Mouse (Mus musculus): ENCODE results near the gene Nrros. TPM values are rescaled to one million over a fixed set of nuclear protein-coding genes. Genes with fewer than 3 reads are reported as not detected.
"Not testable (repeated sequence)": the region's sequence is repeated elsewhere in the genome, so short reads cannot be mapped to it uniquely, and the experiment has no call there.

Gene Nrros
- polyA plus RNA-seq, 1 experiment, result 9.0 TPM

DNA sequence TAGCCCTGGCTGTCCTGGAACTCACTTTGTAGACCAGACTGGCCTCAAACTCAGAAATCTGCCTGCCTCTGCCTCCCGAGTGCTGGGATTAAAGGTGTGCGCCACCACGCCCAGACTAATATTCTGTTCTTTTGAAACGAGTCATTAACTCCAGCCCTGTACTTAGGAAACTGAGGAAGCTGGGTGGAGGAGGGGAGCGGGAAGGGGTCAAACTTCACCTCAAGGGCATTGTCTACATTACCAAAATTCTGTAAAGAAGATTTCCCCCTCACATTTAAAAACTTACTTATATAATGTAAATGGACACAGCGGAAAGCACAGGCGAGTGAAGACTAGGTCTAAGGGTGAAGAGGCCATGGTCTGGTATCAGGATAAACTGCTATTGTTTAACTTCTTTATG lies 41.4 kb downstream of the Nrros start:
- WGBS, result 81% methylated on average over 7 of the region's 7 CpGs

DNA sequence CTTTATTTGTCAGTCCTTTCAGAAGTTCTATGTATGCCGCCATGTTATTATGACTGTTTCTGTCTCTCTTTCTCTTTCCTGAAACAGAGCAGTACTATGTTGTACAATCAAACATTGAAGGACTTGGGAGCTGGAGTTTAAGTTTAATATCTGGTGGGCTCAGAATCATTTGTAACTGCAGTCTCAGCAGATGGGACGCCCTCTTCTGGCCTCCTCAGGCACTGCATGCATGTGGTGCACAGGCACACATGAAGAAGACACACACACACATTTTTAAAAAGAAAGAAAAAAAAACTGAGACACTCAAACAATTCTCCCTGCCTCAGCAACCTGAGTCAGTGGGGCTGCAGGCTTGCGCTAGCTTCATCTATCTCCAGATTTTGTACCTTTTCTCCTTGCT lies 44.9 kb downstream of the Nrros start:
- 83% methylated on average over 3 of the region's 3 CpGs for WGBS
- no peak for DNase-seq (ENCODE audit: low read depth, low spot score)

More for the DNA sequence above, 41.4 kb downstream of the Nrros start:
- no peak for DNase-seq (ENCODE audit: low read depth, low spot score)

DNA sequence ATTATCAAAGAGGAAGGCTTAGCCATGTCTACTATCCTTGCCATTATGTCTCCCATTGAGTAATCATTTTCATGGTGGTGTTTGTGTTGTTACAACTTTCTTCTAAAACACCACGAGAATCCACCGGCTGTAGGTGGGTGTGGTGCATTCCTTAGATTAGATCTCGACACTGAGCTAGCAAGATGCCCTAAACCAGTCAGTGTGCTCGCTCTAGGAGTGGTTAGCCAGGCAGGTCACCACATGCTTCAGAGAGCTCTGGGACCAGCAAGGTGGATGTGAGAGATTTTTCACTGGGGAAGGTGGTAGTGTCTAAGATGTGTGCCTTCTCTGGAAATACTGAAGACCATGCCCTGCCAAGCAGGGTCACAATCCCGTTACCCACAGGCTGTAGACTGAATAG lies 49.2 kb downstream of the Nrros start:
- 23% methylated on average over 5 of the region's 5 CpGs for WGBS
- DNase-seq (ENCODE audit: low read depth, low spot score), result no peak

DNA sequence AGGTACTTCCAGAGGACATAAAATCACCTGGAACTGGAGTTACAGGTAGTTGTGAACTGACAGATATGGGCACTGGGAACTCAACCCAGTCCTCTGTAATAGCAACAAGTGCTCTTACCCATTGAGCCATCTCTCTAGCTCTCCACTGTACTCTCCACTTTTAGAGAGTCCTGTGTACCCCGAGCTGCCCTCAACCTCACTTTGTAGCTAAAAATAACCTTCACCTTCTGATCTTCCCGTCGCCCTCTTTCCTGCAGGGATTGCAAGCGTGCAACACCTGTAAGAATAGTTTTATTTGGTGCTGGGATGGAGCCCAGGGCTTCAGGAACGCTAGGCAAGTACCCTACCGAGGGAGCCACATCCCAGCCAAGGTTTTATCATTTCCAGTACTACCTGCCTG lies 49.6 kb downstream of the Nrros start:
- DNase-seq (ENCODE audit: low read depth, low spot score), result no peak
- WGBS, result 33% methylated on average over 6 of the region's 6 CpGs

DNA sequence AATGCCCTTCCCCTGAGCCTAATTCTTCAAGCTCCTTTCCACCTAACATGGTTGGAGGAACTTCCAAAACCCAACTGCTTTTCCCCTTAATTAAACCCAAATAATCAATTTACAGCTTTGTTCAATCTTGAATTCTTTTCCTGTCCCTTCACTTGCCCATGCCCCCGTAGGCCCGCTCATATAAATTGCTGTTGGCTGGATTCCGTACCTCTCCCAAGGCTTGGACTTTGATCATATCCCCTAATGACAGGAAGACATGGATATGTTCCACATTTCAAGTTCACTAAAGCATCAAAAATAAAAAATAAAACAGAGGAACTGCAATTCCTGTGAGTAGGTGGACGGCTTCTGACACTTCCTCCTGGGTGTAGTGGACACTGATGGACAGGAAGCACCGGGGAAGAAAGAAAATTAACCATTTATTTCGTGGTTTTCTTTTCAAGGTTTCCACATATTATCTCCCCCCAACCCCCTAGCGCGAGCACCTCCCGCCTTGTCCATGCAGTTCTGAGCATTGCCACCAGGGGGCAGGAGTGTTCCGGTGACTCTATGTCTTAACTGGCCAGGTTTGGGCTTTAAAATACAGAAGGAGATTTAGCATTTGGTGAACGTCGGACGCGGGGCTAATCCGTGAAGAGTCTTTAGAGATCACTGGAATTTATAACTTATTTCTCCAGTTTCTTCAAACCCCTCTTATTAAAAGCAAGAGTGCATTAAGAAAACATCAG lies 50.3 kb downstream of the Nrros start:
- no peak for DNase-seq (ENCODE audit: low read depth, low spot score)
- WGBS, result 12% methylated on average over 15 of the region's 15 CpGs

DNA sequence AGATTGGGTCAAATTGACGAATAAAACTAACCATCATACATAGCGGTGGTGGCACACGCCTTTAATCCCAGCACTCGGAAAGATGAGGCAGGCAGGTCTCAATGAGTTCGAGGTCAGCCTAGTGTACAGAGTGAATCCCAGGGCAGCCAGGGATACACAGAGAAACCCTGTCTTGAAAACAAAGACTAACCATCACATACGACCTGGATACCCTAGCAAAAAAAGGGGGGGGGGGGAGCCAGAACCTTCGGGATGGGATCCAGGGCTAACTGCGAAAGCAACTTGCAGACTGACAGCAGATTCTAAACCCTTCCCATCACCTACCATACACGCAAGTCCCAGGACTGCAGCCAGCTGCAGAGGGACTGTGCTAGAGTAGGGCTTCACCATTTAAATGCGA lies 51.0 kb downstream of the Nrros start:
- WGBS, result 92% methylated on average over 10 of the region's 10 CpGs

DNA sequence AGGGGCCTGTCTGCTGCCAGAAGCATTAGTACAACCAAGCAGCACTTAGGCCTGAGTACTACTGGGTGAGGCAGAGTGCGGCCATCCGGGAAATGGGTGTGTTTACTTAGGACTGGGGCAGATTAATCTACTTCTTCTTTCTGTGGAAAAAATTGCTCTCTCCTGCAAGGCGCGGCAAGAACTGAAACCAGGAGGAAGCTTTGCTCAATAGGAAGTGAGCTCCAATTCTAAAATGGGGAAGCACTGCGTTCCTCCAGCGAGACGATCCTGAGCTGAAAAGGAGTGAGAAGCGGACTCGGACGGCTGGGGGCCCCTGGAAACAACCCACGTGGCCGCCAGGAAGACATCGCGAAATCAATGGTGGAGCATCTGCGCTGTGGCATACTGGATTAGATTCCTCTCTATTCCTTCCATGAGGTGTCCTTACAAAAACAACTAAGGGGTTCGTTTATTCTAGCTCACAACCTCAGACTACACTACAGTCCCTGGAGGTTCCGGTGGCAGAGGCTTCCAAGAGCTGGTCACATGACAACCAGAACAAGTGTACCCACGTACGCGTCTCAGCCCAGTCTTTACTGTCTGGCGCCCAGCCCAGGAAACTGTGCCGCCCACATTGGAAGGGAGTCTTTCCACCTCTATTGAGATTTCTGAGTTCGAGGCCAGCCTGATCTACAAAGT lies 51.7 kb downstream of the Nrros start:
- DNase-seq (ENCODE audit: low read depth, low spot score), result no peak
- WGBS, result 44% methylated on average over 23 of the region's 23 CpGs

More for the DNA sequence above, 51.0 kb downstream of the Nrros start:
- DNase-seq (ENCODE audit: low read depth, low spot score), result no peak

DNA sequence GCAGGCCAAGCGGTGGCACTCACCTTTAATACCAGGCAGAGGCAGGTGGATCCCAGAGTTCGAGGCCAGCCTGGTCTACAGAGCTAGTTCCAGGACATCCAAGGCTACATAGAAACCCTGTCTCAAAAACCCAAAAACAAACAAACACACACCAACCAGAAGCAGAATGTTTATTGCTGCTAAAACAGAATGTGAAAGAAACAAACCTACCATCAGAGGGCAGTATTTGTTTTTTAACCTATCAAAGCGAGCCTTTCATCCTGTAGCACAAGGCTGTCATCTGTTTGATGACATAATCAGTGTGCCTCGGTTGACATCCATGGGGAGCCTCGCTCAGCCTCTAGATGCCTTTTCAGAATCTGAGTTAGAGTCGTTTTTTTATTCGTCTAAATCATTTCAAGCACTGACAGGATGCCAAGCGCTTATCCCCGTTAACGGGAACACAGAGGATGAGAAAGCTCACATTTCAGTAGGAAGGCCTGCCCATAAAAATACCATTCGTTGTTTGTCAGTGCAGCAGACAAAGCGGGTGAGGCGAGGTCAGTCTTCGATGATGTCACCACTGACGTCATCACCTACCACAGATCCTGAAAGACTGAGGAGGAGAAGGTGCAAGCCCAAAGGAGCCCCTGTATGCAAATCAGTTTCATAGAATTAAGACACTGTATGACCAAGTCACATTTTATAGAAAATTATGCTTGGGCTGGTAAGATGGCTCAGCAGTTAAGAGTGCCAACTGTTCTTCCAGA lies 54.3 kb downstream of the Nrros start:
- 52% methylated on average over 15 of the region's 15 CpGs for WGBS
- DNase-seq (ENCODE audit: low read depth, low spot score), result no peak

DNA sequence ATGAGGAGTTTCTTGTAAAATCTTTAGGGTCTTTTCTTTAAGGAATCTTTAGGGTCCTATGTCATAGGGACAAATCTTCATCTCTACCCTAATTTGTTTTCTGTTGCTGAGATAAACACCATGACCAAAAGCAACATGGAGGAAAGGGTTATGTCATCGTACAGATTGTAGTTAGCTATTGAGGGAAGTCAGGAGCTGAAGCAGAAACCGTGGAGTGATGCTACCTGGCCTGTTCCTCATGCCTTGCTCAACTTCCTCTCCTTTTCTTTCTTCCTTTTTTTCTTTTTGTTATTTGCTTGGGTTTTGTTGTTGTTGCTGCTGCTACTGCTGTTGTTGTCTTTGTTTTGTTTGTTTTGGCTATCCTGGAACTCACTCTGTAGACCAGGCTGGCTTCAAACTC lies 56.8 kb downstream of the Nrros start:
- no peak for DNase-seq (ENCODE audit: low read depth, low spot score)
- 79% methylated on average over 2 of the region's 2 CpGs for WGBS

DNA sequence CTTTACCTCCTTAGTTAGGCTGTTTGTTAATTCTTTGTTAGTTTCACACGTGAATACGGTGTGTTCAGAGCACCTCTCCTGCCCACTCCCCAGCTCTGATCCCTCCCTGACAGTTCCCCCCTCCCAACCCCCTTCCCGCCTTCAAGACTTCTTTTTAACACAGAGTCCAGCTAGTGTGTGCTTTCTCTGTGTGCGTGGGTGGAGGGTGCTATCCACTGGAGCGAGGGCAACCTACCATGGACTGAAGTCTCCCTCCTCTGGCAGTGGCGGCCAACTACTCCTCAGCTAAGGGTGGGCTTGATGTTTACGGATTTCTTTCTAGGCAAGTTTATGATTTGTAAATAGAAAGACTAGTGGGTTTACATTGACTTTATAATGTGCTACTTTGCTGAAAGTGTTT lies 57.2 kb downstream of the Nrros start:
- DNase-seq (ENCODE audit: low read depth, low spot score), result no peak

DNA sequence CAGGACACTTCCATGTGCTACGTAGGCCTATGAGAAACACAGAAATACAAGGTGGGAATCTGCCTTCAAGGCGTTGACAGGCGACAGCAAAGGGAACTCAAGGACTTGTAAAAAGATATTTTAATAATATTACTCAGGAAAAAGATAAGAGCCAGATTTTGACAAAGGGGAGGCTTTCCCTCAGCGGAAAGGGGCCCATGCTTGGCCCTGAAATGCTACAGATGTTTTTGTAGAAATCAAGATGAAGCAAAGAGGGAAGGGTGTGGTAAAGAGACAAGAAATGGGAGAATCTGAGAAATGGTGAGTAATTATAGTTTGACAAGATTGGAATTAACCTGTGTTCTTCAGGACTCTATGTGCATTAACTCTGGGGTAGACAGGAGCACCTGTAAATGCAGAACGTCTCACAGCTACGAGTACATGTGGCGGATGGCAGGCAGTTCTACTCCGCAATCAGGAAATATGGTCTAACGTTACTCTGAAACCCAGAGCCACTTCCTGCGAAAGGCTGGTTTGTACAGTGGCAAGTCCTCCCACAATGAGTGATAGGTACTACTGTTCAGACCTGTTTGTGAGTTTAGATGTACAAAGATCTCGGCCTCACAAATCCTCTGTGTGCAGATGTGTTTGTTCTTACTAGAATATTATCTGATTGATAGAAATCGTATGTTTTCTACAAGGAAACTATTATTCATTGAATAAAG lies 57.9 kb downstream of the Nrros start:
- WGBS, result 78% methylated on average over 12 of the region's 12 CpGs
- no peak for DNase-seq (ENCODE audit: low read depth, low spot score)

More for the DNA sequence above, 57.2 kb downstream of the Nrros start:
- WGBS, result 74% methylated on average over 7 of the region's 7 CpGs

DNA sequence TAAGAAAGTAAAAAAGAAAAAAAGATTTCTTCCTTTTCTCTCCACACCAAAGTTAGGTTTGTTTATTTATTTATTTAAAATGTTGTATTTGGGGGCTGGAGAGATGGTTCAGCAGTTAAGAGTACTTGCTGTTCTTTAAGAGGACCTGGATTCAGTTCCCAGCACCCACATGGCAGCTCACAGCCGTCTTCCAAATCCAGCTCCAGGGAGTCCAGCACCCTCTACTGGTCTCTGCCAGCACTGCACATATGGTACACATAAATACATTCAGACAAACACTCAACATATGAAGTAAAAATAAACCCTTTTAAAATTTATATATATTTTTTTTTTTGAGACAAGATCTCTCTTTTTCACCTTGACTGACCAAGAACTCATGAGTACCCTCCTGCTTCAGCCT lies 59.7 kb downstream of the Nrros start:
- 93% methylated on average over 1 of the region's 1 CpGs for WGBS
- DNase-seq (ENCODE audit: low read depth, low spot score), result no peak

DNA sequence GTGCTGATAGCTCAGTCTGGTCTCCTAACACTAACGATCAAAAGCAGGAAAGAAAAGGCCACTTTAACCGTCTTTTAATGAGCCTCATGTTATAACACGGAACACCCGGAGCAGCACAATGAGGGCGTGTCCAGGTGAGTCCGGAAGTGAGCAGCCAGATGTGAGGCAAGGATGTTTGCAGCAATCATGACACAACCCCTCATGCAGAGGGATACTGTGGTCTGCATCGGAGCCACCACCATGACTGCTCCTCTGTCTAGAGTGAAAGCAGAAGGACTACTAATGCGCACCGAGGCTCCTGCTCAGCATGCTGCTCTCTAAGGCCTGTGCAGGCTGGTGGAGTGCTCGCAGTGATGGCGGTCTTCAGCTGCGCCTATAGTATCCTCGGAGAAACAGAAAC lies 63.1 kb downstream of the Nrros start:
- DNase-seq (ENCODE audit: low read depth, low spot score), result no peak
- WGBS, result 59% methylated on average over 13 of the region's 13 CpGs

DNA sequence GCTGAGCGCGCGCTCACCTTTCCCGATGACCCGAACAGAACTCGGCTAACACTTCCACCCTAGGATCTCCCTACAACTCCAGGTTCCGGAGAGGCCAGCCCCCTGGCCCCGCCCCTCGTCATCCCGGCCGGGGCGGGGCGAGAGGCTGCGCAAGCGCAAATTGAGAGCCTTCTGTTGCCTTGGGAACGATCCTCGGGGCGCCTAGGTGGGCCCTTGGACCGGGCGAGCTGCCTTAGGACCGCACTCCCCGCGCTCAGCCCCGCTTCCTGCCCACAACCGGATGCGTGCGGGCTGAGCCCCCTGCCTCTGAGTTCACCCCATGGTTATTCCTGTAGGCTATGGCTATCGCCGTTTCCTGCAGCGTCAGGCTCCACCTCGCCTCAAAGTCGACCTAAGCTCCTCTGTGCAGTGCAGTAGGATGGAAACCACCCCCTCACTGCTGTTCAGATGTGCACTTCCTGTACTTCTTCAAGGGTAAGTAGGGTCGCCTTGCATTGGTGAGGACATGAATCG lies 65.7 kb downstream of the Nrros start, which contains the start of the genes Pigx and Cep19:
Gene Pigx (minus strand): TSS at position 103 of the 513 bp plus-strand sequence.
Gene Cep19 (plus strand): TSS at position 163 of the 513 bp plus-strand sequence.
- DNase-seq (ENCODE audit: low read depth, low spot score), result peak; percentile 84
- under 1% methylated on average over 34 of the region's 34 CpGs for WGBS

DNA sequence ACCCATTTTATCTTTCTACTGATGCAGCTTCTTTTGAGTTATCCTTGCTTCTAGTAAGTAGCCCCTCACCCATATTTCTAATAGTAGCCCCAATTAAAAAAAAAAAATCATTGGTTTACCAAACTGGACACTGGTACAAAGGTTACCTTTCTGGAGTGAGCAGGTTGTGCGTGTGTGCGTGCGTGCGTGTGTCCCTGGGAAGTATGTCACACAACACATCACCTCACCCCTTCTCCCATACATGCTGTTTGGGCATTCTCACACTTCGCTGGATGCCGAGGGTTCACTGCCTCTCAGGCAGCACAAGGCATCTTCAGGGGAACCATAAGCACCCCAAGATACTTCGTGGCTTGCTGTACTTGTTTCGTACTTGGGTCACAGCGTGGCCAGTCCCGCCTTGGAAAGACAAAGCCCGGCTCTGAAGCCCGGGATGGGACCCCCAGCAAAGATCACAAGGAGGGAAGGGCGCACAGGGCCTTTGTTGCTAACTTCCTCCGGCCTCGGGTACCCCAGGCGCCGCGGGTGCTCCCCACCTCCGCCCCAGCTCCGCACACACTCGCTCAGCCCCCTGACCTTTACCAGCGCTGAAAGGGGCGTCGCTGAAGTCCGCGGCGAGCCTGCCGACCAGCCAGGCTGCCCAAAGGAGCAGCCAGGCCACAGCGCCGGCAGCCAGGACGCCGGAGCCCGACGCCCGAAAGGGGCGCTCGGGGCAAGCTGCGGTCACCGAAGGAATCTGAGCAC lies 66.3 kb downstream of the Nrros start:
- DNase-seq (ENCODE audit: low read depth, low spot score), result no peak
- WGBS, result under 1% methylated on average over 39 of the region's 39 CpGs

DNA sequence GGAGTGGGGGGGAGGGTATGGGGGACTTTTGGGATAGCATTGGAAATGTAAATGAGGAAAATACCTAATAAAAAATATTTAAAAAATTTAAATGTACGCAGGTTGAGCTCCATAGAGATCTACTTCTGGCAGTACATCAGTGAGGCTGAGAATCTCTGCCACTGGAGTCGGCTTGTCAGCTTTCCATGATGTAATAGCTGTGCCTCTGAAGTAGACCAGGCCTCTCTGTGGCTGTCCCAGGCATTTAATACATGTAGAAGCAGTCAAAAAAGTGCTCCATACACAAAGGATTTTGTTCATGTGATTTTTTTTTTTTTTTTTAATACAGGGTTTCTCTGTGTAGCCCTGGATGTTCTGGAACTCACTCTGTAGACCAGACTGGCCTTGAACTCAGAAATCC lies 67.6 kb downstream of the Nrros start:
- 94% methylated on average over 2 of the region's 2 CpGs for WGBS
- not testable (repeated sequence) for DNase-seq (ENCODE audit: low read depth, low spot score)
